Mouse (Mus musculus) CH12.LX (cell line): ENCODE data around the gene St3gal3. TPM values are rescaled to one million over a fixed set of nuclear protein-coding genes. Genes with fewer than 3 reads are reported as not detected.

ENCODE experiments used
- DNase-seq: peaks from one replicate; pipeline ENCODE4 v3.0.0-alpha.2; 2013; ENCODE audit errors: extremely low read depth
- H3K27ac ChIP-seq: 2 replicates; pipeline ENCODE4 v1.5.1; 2012; ENCODE audit warnings: low read depth, mild to moderate bottlenecking, control low read depth, moderate library complexity; ENCODE audit not compliant: insufficient read depth
- H3K27me3 ChIP-seq: replicated peaks from 2 replicates; pipeline ENCODE3; 2012; ENCODE audit warnings: inconsistent platforms
- H3K36me3 ChIP-seq, 2 experiments: replicated peaks in 1 of 2; 2 replicates each; pipeline versions ENCODE3 to v1.6.1; 2012; ENCODE audit warnings: inconsistent platforms in 1 of 2, low read length in 1 of 2, mild to moderate bottlenecking in 1 of 2, mixed read lengths in 1 of 2, moderate library complexity in 1 of 2; ENCODE audit not compliant: control insufficient read depth in 1 of 2, insufficient read depth in 1 of 2
- H3K4me1 ChIP-seq, 2 experiments: 2 replicates each; pipeline ENCODE4 v1.6.1; 2012; ENCODE audit warnings: inconsistent platforms in 1 of 2, moderate library complexity in 1 of 2; ENCODE audit not compliant: insufficient read depth in 2 of 2, control insufficient read depth in 1 of 2
- H3K4me2 ChIP-seq: 2 replicates; pipeline ENCODE4 v1.6.1; 2012; ENCODE audit warnings: low read depth, mild to moderate bottlenecking, control low read depth; ENCODE audit not compliant: poor library complexity, insufficient read depth, severe bottlenecking
- H3K4me3 ChIP-seq, 3 experiments: fragments of 150-350 bp in 1 of 3; sonication (generic) in 1 of 3; replicated peaks in 1 of 3; 2 replicates each; pipeline versions ENCODE3 to v1.5.1; 2011 to 2012; ENCODE audit warnings: low read depth in 2 of 3, low read length in 2 of 3, mild to moderate bottlenecking in 2 of 3, moderate library complexity in 2 of 3, control low read depth in 1 of 3, improper control_type of control experiment in 1 of 3, inconsistent platforms in 1 of 3, mixed read lengths in 1 of 3; ENCODE audit not compliant: poor library complexity in 1 of 3
- H3K79me2 ChIP-seq: replicated peaks from 2 replicates; pipeline ENCODE4 v1.6.1; 2012; ENCODE audit warnings: mild to moderate bottlenecking, moderate library complexity; ENCODE audit not compliant: control insufficient read depth, poor library complexity, insufficient read depth, severe bottlenecking; ENCODE audit errors: extremely low read depth
- H3K9ac ChIP-seq: 2 replicates; pipeline ENCODE4 v1.6.1; 2012; ENCODE audit warnings: low read depth, mild to moderate bottlenecking, control low read depth, moderate library complexity; ENCODE audit not compliant: insufficient read depth
- H3K9me3 ChIP-seq: replicated peaks from 2 replicates; pipeline ENCODE3; 2012; ENCODE audit warnings: low read length, inconsistent platforms, mixed read lengths
- BHLHE40 ChIP-seq: IDR thresholded peaks from 2 replicates; pipeline ENCODE4 v1.6.1; 2011; ENCODE audit warnings: mild to moderate bottlenecking, low read depth, low read length, improper control_type of control experiment
- CTCF ChIP-seq, 2 experiments: IDR thresholded peaks in 1 of 2; conservative IDR thresholded peaks in 1 of 2; 2 replicates each; pipeline ENCODE4 v1.5.1; 2011 to 2012; ENCODE audit warnings: low read depth in 2 of 2, low read length in 2 of 2, improper control_type of control experiment in 1 of 2, inconsistent platforms in 1 of 2, mild to moderate bottlenecking in 1 of 2, moderate library complexity in 1 of 2
- E2F4 ChIP-seq: IDR thresholded peaks from 2 replicates; pipeline ENCODE4 v1.6.1; 2011; ENCODE audit warnings: low read depth, low read length, improper control_type of control experiment; ENCODE audit not compliant: insufficient replicate concordance
- EP300 ChIP-seq: IDR thresholded peaks from 2 replicates; pipeline ENCODE4 v1.6.1; 2011; ENCODE audit warnings: low read length, improper control_type of control experiment
- GABPA ChIP-seq: IDR thresholded peaks from 2 replicates; pipeline ENCODE4 v1.6.1; 2012; ENCODE audit warnings: low read depth, low read length, improper control_type of control experiment, inconsistent platforms; ENCODE audit not compliant: insufficient replicate concordance
- IRF4 ChIP-seq: IDR thresholded peaks from 2 replicates; pipeline ENCODE4 v1.6.1; 2014; ENCODE audit warnings: low read depth, mild to moderate bottlenecking, inconsistent platforms, low read length, improper control_type of control experiment
- JUN ChIP-seq: IDR thresholded peaks from 2 replicates; pipeline ENCODE4 v1.6.1; 2011; ENCODE audit warnings: low read depth, mild to moderate bottlenecking, low read length, improper control_type of control experiment, moderate library complexity; ENCODE audit not compliant: insufficient read depth
- KAT2A ChIP-seq: IDR thresholded peaks from 2 replicates; pipeline ENCODE4 v1.6.1; 2012; ENCODE audit warnings: low read length, improper control_type of control experiment, inconsistent platforms; ENCODE audit not compliant: insufficient replicate concordance
- MAFK ChIP-seq: IDR thresholded peaks from 2 replicates; pipeline ENCODE4 v1.6.1; 2011; ENCODE audit warnings: low read length, improper control_type of control experiment; ENCODE audit not compliant: insufficient replicate concordance
- MAZ ChIP-seq: IDR thresholded peaks from 2 replicates; pipeline ENCODE4 v1.6.1; 2012; ENCODE audit warnings: low read depth, mild to moderate bottlenecking, inconsistent platforms, low read length, improper control_type of control experiment, moderate library complexity
- MEF2A ChIP-seq: IDR thresholded peaks from 2 replicates; pipeline ENCODE4 v1.6.1; 2014; ENCODE audit warnings: low read depth, mild to moderate bottlenecking, inconsistent platforms, low read length, improper control_type of control experiment, borderline replicate concordance
- MXI1 ChIP-seq: IDR thresholded peaks from 2 replicates; pipeline ENCODE4 v1.6.1; 2011; ENCODE audit warnings: mild to moderate bottlenecking, low read depth, low read length, improper control_type of control experiment
- NELFE ChIP-seq: IDR thresholded peaks from 2 replicates; pipeline ENCODE4 v1.6.1; 2011; ENCODE audit warnings: low read depth, low read length, improper control_type of control experiment
- POLR2A ChIP-seq: IDR thresholded peaks from 2 replicates; pipeline ENCODE4 v1.6.1; 2011; ENCODE audit warnings: low read depth, mild to moderate bottlenecking, improper control_type of control experiment, low read length
- POLR2AphosphoS2 ChIP-seq: IDR thresholded peaks from 2 replicates; pipeline ENCODE4 v1.6.1; 2011; ENCODE audit warnings: low read depth, low read length, improper control_type of control experiment
- RAD21 ChIP-seq: IDR thresholded peaks from 2 replicates; pipeline ENCODE4 v1.6.1; 2011; ENCODE audit warnings: low read depth, mild to moderate bottlenecking, low read length, improper control_type of control experiment, moderate library complexity
- RCOR1 ChIP-seq: conservative IDR thresholded peaks from 2 replicates; pipeline ENCODE4 v1.6.1; 2012; ENCODE audit warnings: low read depth, mild to moderate bottlenecking, inconsistent platforms, low read length, improper control_type of control experiment
- SIN3A ChIP-seq: IDR thresholded peaks from 2 replicates; pipeline ENCODE4 v1.6.1; 2012; ENCODE audit warnings: low read length, improper control_type of control experiment, inconsistent platforms
- TBP ChIP-seq: conservative IDR thresholded peaks from 2 replicates; pipeline ENCODE4 v1.6.1; 2011; ENCODE audit warnings: low read depth, low read length, improper control_type of control experiment
- ZC3H11A ChIP-seq: IDR thresholded peaks from 2 replicates; pipeline ENCODE4 v1.6.1; 2012; ENCODE audit warnings: low read depth, mild to moderate bottlenecking, inconsistent platforms, low read length, improper control_type of control experiment
- ZKSCAN1 ChIP-seq: IDR thresholded peaks from 2 replicates; pipeline ENCODE4 v1.6.1; 2012; ENCODE audit warnings: low read depth, inconsistent platforms, low read length, improper control_type of control experiment, borderline replicate concordance
- ZMIZ1 ChIP-seq: IDR thresholded peaks from 2 replicates; pipeline ENCODE4 v1.6.1; 2012; ENCODE audit warnings: low read depth, mild to moderate bottlenecking, inconsistent platforms, low read length, improper control_type of control experiment
- ZNF384 ChIP-seq: IDR thresholded peaks from 2 replicates; pipeline ENCODE4 v1.6.1; 2012; ENCODE audit warnings: low read depth, low read length, improper control_type of control experiment, inconsistent platforms
- dilution Hi-C: fragments of 300-500 bp; cut with MboI; formaldehyde crosslinking; loops from 2 replicates; pipeline ENCODE4 v1.14.3; 2020; ENCODE audit warnings: low sequenced_read_pairs; ENCODE audit not compliant: extremely low pct_unique_long_range_greater_than_20kb, extremely low pct_ligation_motif_present
- in situ Hi-C: fragments of 300-500 bp; cut with MboI; formaldehyde crosslinking; loops from 3 replicates; pipeline ENCODE4 v1.14.3; 2019; ENCODE audit warnings: low sequenced_read_pairs, low pct_ligation_motif_present, low pct_unique_long_range_greater_than_20kb, mixed read lengths
- polyA plus RNA-seq: library from polyadenylated mRNA; unstranded; fragments of >175 nt; gene quantifications from 2 replicates; pipeline ENCODE4 v1.2.1, GENCODE M21; 2012; ENCODE audit warnings: low read depth; ENCODE audit not compliant: insufficient read length
- total RNA-seq, 2 experiments: library from RNA; depleted of rRNA; stranded (reverse); fragments of 300-350 nt in 1 of 2; fragments of >200 nt in 1 of 2; gene quantifications; 2 replicates each; pipeline ENCODE4 v1.2.3; 2012 to 2014

Gene St3gal3
- total and polyA plus RNA-seq, 3 experiments: 7.1 to 10.1 (median 8.2) TPM

- peaks cover 2 to 21% of the 10 kb centered on the region in 2 experiments; a peak in 2 of 4 replicates for H3K4me1 ChIP-seq
- no peaks in the 10 kb centered on the region for H3K79me2 ChIP-seq
- no peak overlapping the region for H3K9ac ChIP-seq
- H3K4me3 ChIP-seq: no peak overlapping the region
- dilution Hi-C loops (no loop called here), in situ Hi-C loops (loop anchor here (5.0 kb wide), 1 partner anchor 162 kb away; no protein-coding TSS in a partner anchor)
- H3K4me2 ChIP-seq: no peak overlapping the region
- no peak overlapping the region for H3K27ac ChIP-seq
- H3K27me3 ChIP-seq: no peaks in the 10 kb centered on the region
- no peaks in the 10 kb centered on the region for H3K36me3 ChIP-seq
- no peak for DNase-seq
- no peaks in the 10 kb centered on the region for H3K9me3 ChIP-seq
- TF ChIP-seq ZKSCAN1: no peak
- TF ChIP-seq MAZ: no peak
- TF ChIP-seq TBP: no peak
- TF ChIP-seq GABPA: no peak
- no peak for TF ChIP-seq ZC3H11A
- TF ChIP-seq MEF2A: no peak
- no peak for TF ChIP-seq BHLHE40
- TF ChIP-seq KAT2A: no peak
- TF ChIP-seq, all 38 proteins: peak for 0
Observed at GRCm38 (mm10) chr4:117924916-117925315, 209.8 kb downstream of the St3gal3 start.

- Histone ChIP-seq H3K4me1 (peaks cover 2 to 17% of the 10 kb centered on the region in 2 experiments; a peak in 2 of 4 replicates), H3K27me3 (no peaks in the 10 kb centered on the region), H3K9ac (no peak overlapping the region), H3K4me2 (no peak overlapping the region), H3K79me2 (no peaks in the 10 kb centered on the region), H3K4me3 (no peak overlapping the region), H3K27ac (no peak overlapping the region), H3K9me3 (no peaks in the 10 kb centered on the region), H3K36me3 (no peaks in the 10 kb centered on the region)
- TF ChIP-seq JUN (no peak), ZKSCAN1 (no peak), POLR2A (no peak), E2F4 (no peak), BHLHE40 (no peak), ZMIZ1 (no peak), IRF4 (no peak), MXI1 (no peak)
- in situ Hi-C loops (no loop called here), dilution Hi-C loops (no loop called here)
- DNase-seq: no peak
Observed at GRCm38 (mm10) chr4:117923450-117923849, 211.3 kb downstream of the St3gal3 start.

GRCm38 (mm10) chr4:117921358-117921757 is 213.4 kb downstream of the St3gal3 start:
- no peaks in the 10 kb centered on the region for H3K27me3 ChIP-seq
- H3K36me3 ChIP-seq: peaks cover 0 to 7% of the 10 kb centered on the region in 2 experiments
- in situ Hi-C loops: no loop called here
- no peak overlapping the region for H3K4me2 ChIP-seq
- no peak overlapping the region for H3K27ac ChIP-seq
- no peak overlapping the region for H3K9ac ChIP-seq
- no peaks in the 10 kb centered on the region for H3K79me2 ChIP-seq
- no peak overlapping the region for H3K4me3 ChIP-seq
- dilution Hi-C loops: no loop called here
- TF ChIP-seq EP300 (no peak), ZKSCAN1 (no peak), NELFE (no peak), SIN3A (no peak), MAZ (no peak), ZC3H11A (no peak), TBP (no peak), RAD21 (no peak), POLR2AphosphoS2 (no peak), CTCF (conservative IDR thresholded peaks at IDR 0.05 in 1 of 2, IDR thresholded peaks at IDR 0.05 in 1 of 2; ENCODE audit: low read depth in 2 of 2, low read length in 2 of 2) (no peak), IRF4 (no peak), ZNF384 (no peak), MAFK (no peak), RCOR1 (no peak)
- no peak for DNase-seq
- no peaks in the 10 kb centered on the region for H3K9me3 ChIP-seq
- peaks cover 0 to 26% of the 10 kb centered on the region in 2 experiments; a peak in 2 of 4 replicates for H3K4me1 ChIP-seq
